Mouse (Mus musculus) urinary bladder, postnatal 14 days (tissue): ENCODE data around the gene Hs3st6.

Experiments used
- DNase-seq: peaks from one replicate; pipeline ENCODE4 v3.0.0; 2021; ENCODE audit warnings: low spot score

The Hs3st6 gene

DNA sequence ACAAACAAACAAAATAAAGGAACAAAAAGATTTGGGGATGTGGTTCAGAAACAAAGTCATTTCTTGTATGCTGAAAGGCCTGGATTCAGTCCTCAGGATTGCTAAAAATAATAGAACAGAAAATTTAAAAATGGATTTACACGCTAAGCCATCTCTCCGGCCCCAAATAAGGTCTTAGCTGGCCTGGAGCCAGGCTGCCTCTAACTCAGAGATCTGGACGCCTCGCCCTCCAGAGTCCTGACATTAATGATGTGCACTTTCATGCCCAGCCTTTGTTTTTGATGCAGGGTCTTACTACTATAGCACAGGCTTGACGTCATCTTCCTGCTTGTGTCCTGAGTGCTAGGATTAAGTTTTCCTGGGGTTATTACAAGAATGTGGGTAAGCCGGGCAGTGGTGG lies 23.7 kb upstream of the Hs3st6 start:
- no peak for DNase-seq

DNA sequence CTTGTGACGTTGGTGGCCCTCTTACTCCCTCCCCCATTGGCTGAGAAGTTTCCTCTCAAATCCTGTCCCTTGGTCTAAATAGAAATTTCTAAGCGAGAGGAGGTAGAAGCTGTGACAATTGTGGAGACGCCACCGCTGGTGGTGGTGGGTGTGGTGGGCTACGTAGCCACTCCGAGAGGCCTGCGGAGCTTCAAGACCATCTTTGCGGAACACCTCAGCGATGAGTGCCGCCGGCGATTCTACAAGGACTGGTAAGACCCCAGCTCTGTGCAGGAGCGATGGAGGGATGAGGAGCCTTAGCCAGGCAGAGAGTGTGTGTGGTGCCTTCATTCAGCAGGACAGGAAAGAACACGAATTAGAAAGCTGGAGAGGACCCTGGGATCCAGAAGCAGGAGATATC lies 22.0 kb upstream of the Hs3st6 start:
- DNase-seq = no peak

DNA sequence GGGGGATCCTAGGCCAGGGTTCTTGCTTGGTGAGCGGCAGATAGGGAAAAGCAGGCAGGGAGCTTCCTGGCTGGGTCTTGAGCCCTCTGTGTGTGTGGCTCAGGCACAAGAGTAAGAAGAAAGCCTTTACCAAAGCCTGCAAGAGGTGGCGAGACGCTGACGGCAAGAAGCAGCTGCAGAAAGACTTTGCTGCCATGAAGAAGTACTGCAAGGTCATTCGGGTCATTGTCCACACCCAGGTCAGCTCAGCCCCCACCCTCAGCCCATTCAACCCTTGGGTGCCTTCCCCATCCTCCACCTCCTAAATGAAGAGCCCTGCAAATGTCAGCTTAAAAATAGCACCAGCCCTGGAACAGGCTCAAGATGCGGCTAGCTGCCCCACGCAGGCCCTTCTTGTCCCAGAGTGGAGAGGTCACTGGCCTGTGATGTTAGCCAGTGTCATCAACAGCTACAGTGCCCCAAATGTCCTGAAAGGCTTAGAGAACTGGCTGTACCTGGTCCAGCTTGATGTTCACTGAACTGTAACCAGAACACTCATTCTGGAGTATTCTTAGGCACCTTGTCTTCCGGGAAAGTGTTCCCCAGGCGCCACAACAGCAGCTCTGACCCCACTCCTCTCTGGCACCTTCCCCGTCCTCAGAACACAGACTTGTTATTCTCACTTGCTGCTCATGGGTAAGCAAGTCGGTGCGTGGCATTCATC lies 20.4 kb upstream of the Hs3st6 start:
- DNase-seq = no peak

DNA sequence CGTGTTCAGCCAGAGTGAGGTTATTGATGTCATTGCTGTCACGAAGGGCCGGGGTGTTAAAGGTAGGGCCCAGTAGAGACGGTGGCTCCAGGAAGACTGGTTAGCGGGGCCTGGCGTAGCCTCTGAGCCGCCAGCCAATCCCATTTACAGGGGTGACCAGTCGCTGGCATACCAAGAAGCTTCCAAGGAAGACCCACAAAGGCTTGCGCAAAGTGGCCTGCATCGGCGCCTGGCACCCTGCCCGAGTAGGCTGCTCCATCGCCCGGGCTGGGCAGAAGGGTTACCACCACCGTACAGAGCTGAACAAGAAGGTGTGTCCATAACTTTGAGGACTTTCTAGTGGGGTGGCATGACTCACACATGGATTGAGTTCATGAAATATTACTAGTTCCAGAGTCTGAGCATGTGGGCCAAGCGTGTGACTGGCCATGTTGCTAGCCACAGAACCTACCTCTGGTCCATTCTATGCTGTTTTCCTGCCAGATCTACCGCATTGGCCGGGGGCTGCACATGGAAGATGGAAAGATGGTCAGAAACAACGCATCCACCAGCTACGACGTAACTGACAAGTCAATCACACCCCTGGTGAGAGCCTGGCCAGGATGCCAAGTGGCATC lies 19.2 kb upstream of the Hs3st6 start:
- no peak for DNase-seq

DNA sequence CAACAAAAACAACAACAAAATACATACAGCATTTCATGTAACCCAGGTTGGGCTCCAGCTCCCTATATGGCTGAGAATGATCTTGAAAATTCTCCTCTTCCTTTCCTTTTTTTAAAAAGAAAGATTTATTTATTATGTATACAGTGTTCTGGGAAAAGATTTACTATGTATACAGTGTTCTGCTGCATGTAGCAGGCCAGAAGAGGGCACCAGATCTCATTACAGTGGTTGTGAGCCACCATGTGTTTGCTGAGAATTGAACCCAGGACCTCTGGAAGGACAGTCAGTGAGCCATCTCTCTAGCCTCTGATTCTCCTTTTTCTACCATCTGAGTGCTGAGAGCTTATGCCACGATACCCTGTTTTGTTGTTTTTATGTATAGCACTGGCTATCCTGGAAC lies 18.3 kb upstream of the Hs3st6 start:
- no peak for DNase-seq

DNA sequence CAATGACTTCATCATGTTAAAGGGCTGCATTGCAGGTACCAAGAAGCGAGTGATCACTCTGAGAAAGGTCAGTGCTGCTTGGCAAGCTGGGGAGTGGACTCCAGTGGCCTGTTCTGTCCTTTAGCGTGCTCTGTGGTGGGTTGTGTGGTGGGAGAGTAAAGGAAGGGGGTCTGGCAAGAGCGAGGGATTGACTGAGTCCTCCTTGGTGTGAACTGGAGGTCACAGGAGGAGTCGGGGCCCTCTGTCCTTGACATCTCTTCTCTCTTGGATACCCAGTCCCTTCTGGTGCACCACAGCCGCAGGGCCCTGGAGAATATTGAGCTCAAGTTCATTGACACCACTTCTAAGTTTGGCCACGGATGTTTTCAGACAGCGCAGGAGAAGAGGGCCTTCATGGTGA lies 17.3 kb upstream of the Hs3st6 start:
- DNase-seq = no peak

DNA sequence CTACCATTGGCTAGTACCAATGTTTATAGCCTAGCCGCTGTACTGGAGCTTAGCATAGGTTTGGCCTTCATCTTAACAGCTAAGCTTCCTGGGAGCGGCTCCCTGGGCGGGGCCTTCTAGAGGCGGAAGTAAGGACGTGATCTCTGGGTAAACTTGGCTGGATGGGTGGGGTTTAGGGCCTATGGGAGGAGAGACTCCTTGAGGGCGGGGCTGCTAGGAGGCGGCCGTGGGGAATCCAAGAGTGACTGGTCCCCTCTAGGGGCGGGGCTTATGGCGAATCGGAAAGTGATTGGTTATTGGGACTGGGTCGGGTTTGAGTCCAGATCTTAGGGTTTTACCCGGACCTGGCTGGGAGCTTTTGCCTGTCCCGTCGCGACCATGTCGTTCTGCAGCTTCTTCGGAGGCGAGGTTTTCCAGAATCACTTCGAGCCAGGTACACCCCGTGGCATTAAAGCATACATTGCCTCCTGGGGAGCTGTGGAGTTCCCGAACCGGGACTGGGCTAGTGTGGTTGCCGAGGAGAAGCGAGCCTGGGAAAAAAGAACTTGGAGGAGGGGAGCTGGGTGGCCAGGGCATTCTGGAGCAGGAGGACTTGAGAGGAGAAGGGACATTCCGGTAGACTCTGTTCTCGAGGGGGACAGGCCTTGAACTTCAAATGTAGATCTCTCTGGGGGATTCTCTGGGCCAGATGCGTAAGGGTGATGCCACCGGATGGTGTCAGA lies 16.3 kb upstream of the Hs3st6 start, which contains the start of gene Msrb1:
TSS of gene Msrb1 (plus strand) at position 313 of the 722 bp plus-strand sequence.
- peak; percentile 98 for DNase-seq

DNA sequence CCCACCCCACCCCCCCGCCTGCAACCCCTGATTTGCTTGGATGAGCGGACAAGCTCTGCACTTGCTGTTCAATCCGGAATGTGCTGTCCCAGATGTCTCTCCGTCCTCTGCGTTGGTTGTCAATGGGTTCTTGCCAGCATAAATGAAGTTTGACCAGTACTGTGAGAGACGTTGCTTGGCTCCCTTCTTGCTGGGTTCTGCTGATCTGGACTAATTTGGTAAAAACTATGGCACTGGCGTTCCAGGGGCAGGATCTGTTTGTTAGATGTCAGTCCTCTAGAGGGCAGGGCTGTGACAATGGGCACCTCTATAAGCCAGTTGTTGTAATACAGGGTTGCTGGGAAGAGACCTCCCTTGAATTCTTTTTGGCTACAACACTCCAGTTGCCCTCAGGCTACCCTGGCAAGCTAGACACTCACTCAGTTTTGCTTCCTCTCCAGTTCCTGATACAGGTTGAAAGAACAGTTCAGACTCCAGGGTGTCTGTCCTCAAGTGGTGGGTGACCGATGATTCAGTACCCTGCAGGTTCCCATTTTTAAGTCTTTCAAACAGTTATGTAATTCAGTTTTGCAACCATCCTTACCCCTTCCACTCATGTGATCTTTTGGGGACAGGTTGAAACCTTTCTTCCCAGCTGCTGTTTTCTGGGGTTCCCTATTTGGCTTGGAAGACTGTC lies 15.5 kb upstream of the Hs3st6 start:
- no peak for DNase-seq

DNA sequence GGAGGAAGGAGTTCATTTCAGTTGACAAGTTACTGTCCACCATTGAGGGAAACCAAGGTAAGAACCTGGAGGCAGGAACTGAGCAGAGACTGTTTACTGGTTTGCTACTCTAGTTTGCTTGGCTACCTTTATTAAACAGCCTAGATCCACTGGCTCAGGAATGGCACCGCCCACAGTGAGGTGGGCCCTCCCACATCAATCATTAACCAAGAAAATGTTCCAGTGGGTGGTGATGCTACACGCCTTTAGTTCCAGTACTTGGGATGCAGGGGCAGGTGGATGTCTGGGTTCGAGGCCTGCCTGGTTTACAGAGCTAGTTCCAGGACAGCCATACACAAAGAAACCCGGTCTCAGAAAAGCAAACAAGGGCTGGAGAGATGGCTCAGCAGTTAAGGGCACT lies 14.6 kb upstream of the Hs3st6 start:
- DNase-seq = no peak

DNA sequence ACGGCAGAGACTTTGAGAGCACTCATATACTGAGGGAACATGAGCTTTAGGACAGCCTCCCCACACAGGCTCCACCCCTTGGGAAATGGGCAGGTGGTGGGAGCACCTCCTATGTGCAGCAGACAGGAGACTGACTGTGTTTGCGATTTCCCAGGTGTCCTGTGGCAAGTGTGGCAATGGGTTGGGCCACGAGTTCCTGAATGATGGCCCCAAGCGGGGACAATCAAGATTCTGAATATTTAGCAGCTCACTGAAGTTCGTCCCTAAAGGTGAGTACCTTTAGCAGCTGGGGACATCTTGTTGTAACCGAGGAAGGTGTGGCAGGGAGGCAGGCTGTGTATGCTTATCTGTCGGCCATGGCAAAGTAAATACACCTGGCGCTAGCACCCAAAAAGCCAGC lies 12.9 kb upstream of the Hs3st6 start:
- no peak for DNase-seq

DNA sequence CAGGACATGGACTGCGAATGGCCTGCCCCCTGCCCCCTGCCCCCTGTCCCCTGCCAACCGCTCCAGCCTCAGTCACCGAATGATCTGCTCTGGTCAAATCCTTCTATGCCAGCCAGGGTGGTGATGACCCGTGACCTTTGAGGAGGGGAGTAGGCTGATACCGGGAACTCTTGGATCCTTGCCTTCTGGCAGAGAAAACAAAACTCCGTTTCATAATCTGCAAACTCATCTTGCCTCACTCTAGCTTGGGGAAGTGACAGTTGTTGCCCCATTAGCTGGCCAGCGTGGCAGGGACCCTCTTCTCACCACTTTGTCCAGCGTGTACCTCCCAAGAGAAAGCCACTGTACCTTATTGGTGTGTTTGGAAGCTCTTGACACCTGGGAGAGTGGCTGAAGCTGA lies 10.5 kb upstream of the Hs3st6 start:
- no peak for DNase-seq

DNA sequence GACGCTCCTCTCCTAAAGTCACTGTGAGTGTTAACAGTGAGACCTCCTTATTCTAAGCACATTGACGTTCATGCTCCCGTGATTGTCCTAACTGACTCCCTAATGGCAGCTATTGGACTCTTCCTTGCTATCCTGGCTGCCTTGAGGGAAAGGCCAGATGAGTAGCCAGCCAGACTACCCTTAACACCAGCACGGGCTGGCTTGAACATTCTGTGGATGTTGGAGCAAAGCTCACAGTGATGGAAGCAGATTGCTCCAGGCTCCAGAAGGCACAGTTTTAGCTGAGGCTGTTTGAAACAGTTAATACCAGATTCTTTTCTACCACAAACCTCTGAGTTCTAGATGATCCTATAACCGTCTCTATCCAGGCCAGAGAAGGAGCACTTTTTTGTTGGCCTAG lies 8.9 kb upstream of the Hs3st6 start:
- DNase-seq = no peak

DNA sequence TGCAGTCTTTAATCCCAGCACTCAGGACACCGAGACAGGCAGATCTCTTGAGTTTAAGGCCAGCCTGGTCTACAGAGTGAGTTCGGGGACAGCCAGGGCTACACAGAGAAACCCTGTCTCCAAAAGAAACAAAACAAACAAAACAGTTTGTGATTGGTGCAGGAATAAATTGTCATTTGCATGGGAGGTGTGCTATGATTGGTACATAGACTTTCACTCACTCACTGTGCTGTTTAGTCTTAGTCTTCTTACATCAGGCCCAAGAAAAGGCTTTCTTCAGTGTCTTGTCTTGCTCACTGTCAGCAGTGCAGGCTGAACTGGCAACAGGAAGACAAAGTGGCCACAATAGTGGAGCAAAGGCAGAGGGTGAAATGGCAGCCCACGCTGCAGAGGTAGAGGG lies 8.4 kb upstream of the Hs3st6 start:
- DNase-seq = no peak

DNA sequence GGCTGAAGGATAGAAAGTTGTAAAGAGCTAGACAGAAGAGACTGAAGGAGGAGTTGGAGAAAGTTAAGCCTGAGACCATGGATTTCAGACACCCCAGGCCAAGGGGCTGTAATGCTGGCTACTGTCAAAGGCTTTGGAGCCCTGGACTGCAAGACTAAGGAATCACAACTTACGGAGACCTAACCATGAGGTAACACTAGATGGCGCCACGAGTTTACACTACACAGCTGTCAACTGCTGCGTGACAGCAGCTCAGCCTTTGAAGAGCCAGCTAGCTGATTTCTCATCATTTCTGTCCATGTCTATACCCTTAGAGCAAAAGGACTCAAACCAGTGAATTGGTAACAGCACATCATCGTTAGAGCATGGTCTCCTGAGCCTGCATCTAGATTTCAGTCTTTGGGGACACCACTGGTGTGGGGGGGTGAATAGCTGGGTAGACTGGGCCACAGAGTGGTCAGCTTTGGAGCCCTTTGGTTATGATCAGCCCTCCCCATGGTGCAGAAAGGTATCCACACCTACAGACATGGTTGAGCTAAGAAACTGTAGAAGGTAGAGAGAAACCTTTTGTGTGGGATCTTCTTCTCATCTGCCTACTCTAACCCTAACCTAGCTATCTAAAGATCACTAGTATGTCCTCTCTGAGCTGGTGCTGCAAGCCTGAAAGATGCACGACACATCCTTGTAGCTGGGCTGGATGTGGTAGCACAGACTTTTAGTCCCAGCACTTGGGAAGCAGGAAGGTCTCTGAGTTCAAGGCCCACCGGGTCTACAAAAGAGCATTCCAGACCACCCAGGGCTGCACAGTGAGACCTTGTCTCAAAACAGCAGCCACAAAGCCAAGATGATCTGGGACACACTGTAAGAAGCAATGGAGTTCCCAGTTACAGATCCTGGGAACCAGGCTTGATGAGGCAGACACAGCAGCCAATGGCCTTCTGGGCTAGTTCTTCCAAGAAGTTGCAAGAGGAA lies 7.0 kb upstream of the Hs3st6 start:
- peak; percentile 84 for DNase-seq

DNA sequence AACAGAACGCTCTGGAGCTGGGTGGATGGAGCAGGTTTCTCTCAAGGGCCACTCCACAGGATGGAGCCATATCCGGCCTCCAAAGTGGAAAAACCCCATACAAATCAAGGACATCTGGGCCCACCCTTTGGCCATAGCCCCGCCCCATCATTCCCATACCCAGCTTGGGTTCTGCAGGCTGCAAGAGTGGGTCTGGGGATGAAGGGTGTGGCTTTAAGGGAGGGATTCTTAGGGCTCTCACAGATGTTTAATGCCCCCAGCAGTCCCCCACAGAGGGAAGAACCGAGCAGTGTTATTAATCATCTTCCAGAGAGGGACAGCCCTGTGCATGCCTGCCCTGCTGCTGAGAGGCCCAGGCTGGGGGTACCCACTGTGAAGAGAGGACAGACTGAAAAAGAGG lies 5.8 kb upstream of the Hs3st6 start:
- DNase-seq = no peak

DNA sequence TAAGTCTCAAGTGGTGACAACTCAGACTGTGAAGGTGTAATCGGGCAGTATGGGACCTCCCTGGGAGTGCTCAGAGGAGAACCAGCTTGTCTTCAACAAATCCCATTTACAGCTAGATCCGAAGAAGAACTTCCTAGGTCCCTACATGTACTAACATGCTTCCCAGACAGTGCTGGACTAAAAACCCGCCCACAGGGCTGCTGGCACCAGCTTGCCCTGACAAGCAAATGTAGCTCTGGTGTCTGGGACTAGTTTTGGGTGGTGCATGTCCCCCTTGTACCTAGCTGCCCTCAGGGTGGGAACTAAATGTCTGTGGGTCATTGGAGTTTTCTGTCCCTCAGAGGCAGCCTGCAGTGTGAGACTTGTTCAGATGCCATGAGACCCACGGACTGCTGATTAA lies 1.3 kb upstream of the Hs3st6 start:
- DNase-seq = peak; percentile 38

DNA sequence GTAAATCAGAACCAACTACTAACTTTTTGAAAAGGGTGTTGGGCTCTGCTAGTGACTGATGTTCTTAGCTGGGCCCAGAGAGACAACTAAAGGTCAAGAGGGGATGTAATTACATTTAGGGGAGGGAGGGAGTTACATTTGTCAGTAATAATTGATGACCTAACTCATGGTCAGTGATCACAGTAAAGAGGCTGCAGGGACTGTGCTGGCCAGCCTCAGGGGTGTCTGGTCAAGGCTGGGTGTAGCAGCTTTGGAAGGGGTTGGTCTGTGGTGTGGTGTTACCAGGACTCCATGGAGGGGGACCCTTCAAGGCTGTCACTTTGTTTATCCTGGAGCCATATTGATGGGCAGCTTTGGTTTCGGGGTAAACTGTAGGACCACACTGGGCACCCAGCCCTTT lies 4.6 kb downstream of the Hs3st6 start:
- no peak for DNase-seq

DNA sequence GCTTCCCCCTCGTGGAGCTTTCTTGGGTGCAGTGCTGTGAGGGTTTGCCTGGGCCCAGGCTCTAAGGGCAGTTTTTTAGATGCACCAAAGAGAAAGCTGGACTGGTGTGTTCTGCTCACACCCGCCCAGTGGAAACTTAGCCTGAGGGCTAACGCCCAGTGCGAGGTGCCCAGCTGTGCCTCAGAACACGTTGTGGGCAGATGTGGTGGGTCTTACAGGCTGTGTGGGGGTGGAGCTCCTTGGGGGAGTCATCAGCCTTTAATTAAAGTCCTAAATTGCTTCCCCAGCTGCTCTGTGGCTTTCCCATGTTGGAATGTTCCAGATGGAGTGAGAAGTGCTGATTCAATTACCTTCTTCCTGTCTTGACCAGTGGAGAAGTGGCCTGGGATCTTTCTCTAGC lies 8.3 kb downstream of the Hs3st6 start:
- DNase-seq = no peak

DNA sequence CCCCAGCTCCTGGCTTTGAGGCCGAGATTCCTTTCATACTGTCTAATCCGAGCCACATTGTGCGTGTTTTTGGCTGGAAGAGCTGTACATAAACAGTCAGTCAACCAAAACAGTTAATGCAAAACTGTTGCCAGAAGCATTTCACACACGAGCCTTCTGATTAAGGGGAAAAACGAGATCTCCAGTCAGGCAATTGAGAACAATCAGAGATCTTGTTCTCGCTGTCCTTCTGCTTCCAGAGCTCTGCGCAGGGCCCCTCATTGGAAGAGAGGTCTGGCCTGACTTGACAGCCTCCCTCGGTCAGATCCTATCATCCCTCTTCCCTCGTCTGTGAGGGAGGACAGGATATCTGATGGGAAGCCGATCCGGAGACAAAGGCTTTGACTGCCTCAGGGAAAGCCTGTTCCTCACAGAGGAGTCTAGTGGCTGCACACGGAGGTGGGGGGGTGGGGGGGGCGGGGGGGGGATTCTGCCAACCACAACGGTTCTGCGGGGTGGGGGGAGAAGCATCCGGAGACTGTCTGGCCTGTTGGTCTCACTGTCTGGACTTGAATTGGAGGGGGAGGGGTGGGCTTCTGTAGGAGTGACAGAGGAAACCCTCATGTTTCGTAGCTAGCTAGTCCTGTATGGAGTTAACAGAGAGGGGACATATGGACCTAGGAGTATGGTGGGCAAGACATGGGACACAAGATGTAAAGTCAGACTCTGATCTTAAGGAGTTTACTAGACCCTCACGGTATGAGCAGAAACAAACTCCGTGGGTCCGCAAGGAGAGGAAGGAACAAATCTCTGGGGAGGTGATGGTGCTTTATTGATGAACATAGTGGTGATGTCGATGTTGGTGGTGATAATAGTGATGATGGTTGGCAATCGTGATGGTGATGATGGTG lies 12.5 kb downstream of the Hs3st6 start:
- DNase-seq = no peak

DNA sequence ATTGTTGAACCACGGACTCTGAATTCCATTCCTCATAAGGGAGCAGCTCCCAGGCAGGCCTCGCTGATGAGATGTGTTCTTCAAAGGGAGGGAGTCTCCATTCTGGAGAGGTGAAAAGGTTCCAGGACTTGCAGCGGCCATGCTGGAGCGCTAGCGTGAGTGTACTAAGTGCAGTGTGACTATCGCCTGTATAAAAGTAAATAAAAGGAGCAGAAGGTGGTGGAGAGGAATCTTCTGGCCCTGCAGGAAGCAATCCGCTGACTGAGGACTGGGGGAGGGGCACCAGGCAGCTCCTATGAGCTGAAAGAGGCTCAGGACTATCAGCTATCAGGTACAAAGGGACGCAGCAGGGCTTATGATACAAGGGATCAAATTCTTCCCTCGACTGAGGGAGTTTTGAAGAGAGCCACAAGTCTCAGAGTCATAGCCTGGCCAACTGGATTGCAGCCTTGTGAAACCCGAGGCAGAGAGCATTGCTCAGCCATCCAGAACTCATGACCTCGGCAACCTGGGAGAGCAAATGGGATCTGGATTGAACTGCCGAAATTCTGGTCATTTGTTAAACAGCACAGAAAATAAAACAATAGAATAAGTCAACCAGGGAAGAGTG lies 13.6 kb downstream of the Hs3st6 start:
- no peak for DNase-seq
